Mouse (Mus musculus) left cerebral cortex, adult 2 months (tissue): ENCODE measurements around the gene Tuba8. TPM values are rescaled to one million over a fixed set of nuclear protein-coding genes. Genes with fewer than 3 reads are reported as not detected.
A peak's percentile ranks its signal among the peaks of the same experiment; 100 is the strongest.

Experiments used
- DNase-seq, 2 experiments: peaks; one replicate each; pipeline ENCODE4 v3.0.0; 2021 to 2022; ENCODE audit warnings: low spot score in 2 of 2, mixed read lengths in 1 of 2; ENCODE audit errors: extremely low spot score in 1 of 2
- H3K27ac ChIP-seq: fragments of 200-600 bp; 2 replicates; pipeline ENCODE4 v1.8.1; 2022
- H3K4me3 ChIP-seq: fragments of 200-600 bp; 2 replicates; pipeline ENCODE4 v1.8.1; 2022
- CTCF ChIP-seq: fragments of 200-600 bp; IDR thresholded peaks from 2 replicates; pipeline ENCODE4 v1.8.1; 2022; ENCODE audit warnings: antibody characterized with exemption, mild to moderate bottlenecking, moderate library complexity
- intact Hi-C: fragments of 180-260 bp; cut with DNase I; formaldehyde crosslinking; loops from one replicate; pipeline ENCODE4 v1.15.1; 2025
- long read RNA-seq, 2 experiments: library from polyadenylated mRNA; stranded (forward); transcript quantifications; one replicate each; pipeline ENCODE4 v2.0.0; 2021; ENCODE audit warnings: borderline mapping rate in 2 of 2
- total RNA-seq, 2 experiments: library from RNA; stranded (reverse); gene quantifications; 2 replicates each; pipeline ENCODE4 v1.2.3; 2021

Gene Tuba8
- total RNA-seq, result 10 to 100 TPM; 10.6 to 12.2 TPM
- long read RNA-seq, experiment 1, transcript Tuba8-201 (5 exons, 2,263 nt), result major isoform, 21 of 24 reads
- long read RNA-seq, experiment 1, partial matches to known transcripts, result 2 of 24 reads
- long read RNA-seq, experiment 1, other reads (novel, unspliced or antisense), result 1 of 24 reads
- long read RNA-seq, experiment 2, transcript Tuba8-201 (5 exons, 2,263 nt), result major isoform, 8 of 10 reads
- long read RNA-seq, experiment 2, partial matches to known transcripts, result 1 of 10 reads
- long read RNA-seq, experiment 2, other reads (novel, unspliced or antisense), result 1 of 10 reads

- intact Hi-C loops, result no loop called here
- DNase-seq, result peak; percentile 54 to 81
- Histone ChIP-seq H3K4me3 (peak within 1 kb of the TSS; percentile 53), H3K27ac (peak within 1 kb of the TSS; percentile 76)
- TF ChIP-seq CTCF, result no peak
Observed at GRCm38 (mm10) chr6:121210149-121210925, at the start of gene Tuba8. Tuba8 (plus strand) TSS chr6:121210696.

- intact Hi-C loops, result no loop called here
- no peak for DNase-seq
- TF ChIP-seq CTCF, result no peak
- Histone ChIP-seq H3K27ac (no peak overlapping the region), H3K4me3 (no peak overlapping the region)
Observed at GRCm38 (mm10) chr6:121162616-121163015, 47.9 kb upstream of the Tuba8 start.

GRCm38 (mm10) chr6:121166098-121166552, 44.4 kb upstream of the Tuba8 start:
- intact Hi-C loops, result no loop called here
- TF ChIP-seq CTCF, result no peak
- H3K27ac ChIP-seq, result no peak overlapping the region
- no peak for DNase-seq
- H3K4me3 ChIP-seq, result no peak overlapping the region

GRCm38 (mm10) chr6:121167381-121167975, 43.0 kb upstream of the Tuba8 start:
- TF ChIP-seq CTCF, result no peak
- Histone ChIP-seq H3K4me3 (no peak overlapping the region), H3K27ac (no peak overlapping the region)
- no peak for DNase-seq
- intact Hi-C loops, result no loop called here

GRCm38 (mm10) chr6:121171102-121171501, 39.4 kb upstream of the Tuba8 start:
- H3K4me3 ChIP-seq, result no peak overlapping the region
- no peak overlapping the region for H3K27ac ChIP-seq
- DNase-seq, result no peak
- intact Hi-C loops, result no loop called here
- no peak for TF ChIP-seq CTCF

GRCm38 (mm10) chr6:121173471-121173870, 37.0 kb upstream of the Tuba8 start:
- no peak for TF ChIP-seq CTCF
- no peak overlapping the region for H3K4me3 ChIP-seq
- H3K27ac ChIP-seq, result no peak overlapping the region
- DNase-seq, result no peak
- intact Hi-C loops, result no loop called here

- Histone ChIP-seq H3K4me3 (no peak overlapping the region), H3K27ac (no peak overlapping the region)
- no peak for TF ChIP-seq CTCF
- no peak for DNase-seq
- intact Hi-C loops, result loop anchor here (5.0 kb wide), 2 partner anchors 62 to 162 kb away; no protein-coding TSS in a partner anchor
Observed at GRCm38 (mm10) chr6:121174761-121175160, 35.7 kb upstream of the Tuba8 start.

GRCm38 (mm10) chr6:121176011-121176730, 34.3 kb upstream of the Tuba8 start:
- H3K27ac ChIP-seq, result no peak overlapping the region
- no peak for DNase-seq
- no peak for TF ChIP-seq CTCF
- intact Hi-C loops, result loop anchor here (5.0 kb wide), 2 partner anchors 64 to 164 kb away; no protein-coding TSS in a partner anchor
- no peak overlapping the region for H3K4me3 ChIP-seq

GRCm38 (mm10) chr6:121176731-121177098, 33.8 kb upstream of the Tuba8 start:
- Histone ChIP-seq H3K27ac (no peak overlapping the region), H3K4me3 (no peak overlapping the region)
- TF ChIP-seq CTCF, result no peak
- DNase-seq, result no peak
- intact Hi-C loops, result loop anchor here (5.0 kb wide), 2 partner anchors 64 to 164 kb away; no protein-coding TSS in a partner anchor

- no peak for TF ChIP-seq CTCF
Observed at GRCm38 (mm10) chr6:121177118-121177708, 33.3 kb upstream of the Tuba8 start.

GRCm38 (mm10) chr6:121178700-121179358, 31.7 kb upstream of the Tuba8 start:
- intact Hi-C loops, result loop anchor here (2.0 to 5.0 kb wide), 5 partner anchors 48 to 280 kb away; partner anchors contain the start of gene Mical3
- H3K4me3 ChIP-seq, result no peak overlapping the region
- peak; percentile 80 for TF ChIP-seq CTCF
- peak; percentile 73 to 74 for DNase-seq
- peak overlapping the region; percentile 12 for H3K27ac ChIP-seq

More at GRCm38 (mm10) chr6:121177118-121177708, 33.3 kb upstream of the Tuba8 start:
- intact Hi-C loops, result loop anchor here (5.0 kb wide), 2 partner anchors 65 to 165 kb away; no protein-coding TSS in a partner anchor
- Histone ChIP-seq H3K4me3 (no peak overlapping the region), H3K27ac (no peak overlapping the region)
- no peak for DNase-seq
